Mouse (Mus musculus): ENCODE measurements around the gene Idua.

DNA sequence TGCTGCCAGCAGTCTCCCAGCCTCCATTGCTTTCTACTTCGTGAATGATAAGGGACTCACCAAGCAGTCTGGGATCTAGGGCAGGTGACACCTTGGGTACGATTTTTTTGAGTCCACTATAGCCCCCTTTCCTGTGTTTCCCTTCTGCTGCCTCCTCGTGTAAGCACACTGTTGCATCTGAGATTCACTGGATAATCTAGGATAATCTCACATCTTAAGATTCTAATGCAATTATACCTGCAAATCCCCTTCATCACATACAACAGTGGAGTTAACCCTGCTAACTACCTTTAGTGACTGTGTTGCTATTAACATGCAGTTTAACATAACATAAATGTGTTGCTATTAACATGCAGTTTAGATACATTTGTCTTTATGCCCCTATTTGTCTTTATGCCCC is 4.9 kb downstream of the Idua start:
- TF ChIP-seq EP300 (IDR thresholded peaks at IDR 0.05; ENCODE audit: low read length) (no peak), CTCF (conservative IDR thresholded peaks at IDR 0.05 in 1 of 2, IDR thresholded peaks at IDR 0.05 in 1 of 2; ENCODE audit: low read depth in 2 of 2, low read length in 2 of 2) (no peak), USF2 (conservative IDR thresholded peaks at IDR 0.05; ENCODE audit: low read depth, low read length) (no peak), ZC3H11A (IDR thresholded peaks at IDR 0.05; ENCODE audit: low read depth, low read length) (no peak), MAX (IDR thresholded peaks at IDR 0.05; ENCODE audit: low read length) (no peak), SMC3 (IDR thresholded peaks at IDR 0.05; ENCODE audit: low read depth, low read length) (no peak)
